Mouse (Mus musculus) brain, embryonic 18.5 days (tissue): Measurements from ENCODE around the gene Esr1.

Experiments
- DNase-seq: peaks from one replicate; pipeline ENCODE4 v3.0.0-alpha.2; 2012; ENCODE audit warnings: low read depth, low spot score

The Esr1 gene

GRCm38 (mm10) chr10:4976557-4976956 is 365.2 kb downstream of the Esr1 start:
- no peak for DNase-seq

- DNase-seq = no peak
Observed at GRCm38 (mm10) chr10:4977374-4977773, 366.0 kb downstream of the Esr1 start.

- no peak for DNase-seq
Observed at GRCm38 (mm10) chr10:4983919-4984318, 372.5 kb downstream of the Esr1 start.

- DNase-seq = no peak
Observed at GRCm38 (mm10) chr10:4993802-4994201, 382.4 kb downstream of the Esr1 start.

GRCm38 (mm10) chr10:4996592-4996991 is 385.2 kb downstream of the Esr1 start:
- no peak for DNase-seq

- DNase-seq = no peak
Observed at GRCm38 (mm10) chr10:5008795-5009366, 397.5 kb downstream of the Esr1 start.

- DNase-seq = no peak
Observed at GRCm38 (mm10) chr10:5012004-5012403, 400.6 kb downstream of the Esr1 start.

GRCm38 (mm10) chr10:5014976-5015375 is 403.6 kb downstream of the Esr1 start:
- DNase-seq = no peak

- DNase-seq = no peak
Observed at GRCm38 (mm10) chr10:5017148-5017547, 405.8 kb downstream of the Esr1 start.

- no peak for DNase-seq
Observed at GRCm38 (mm10) chr10:5025906-5026305, 414.5 kb downstream of the Esr1 start.

- DNase-seq = no peak
Observed at GRCm38 (mm10) chr10:5027208-5027607, 415.8 kb downstream of the Esr1 start.

GRCm38 (mm10) chr10:5028301-5028700 is 416.9 kb downstream of the Esr1 start:
- no peak for DNase-seq

- no peak for DNase-seq
Observed at GRCm38 (mm10) chr10:5029161-5029560, 417.8 kb downstream of the Esr1 start.

- DNase-seq = no peak
Observed at GRCm38 (mm10) chr10:5029883-5030282, 418.5 kb downstream of the Esr1 start.

GRCm38 (mm10) chr10:5032192-5033048 is 421.0 kb downstream of the Esr1 start:
- no peak for DNase-seq

- no peak for DNase-seq
Observed at GRCm38 (mm10) chr10:5041254-5041653, 429.9 kb downstream of the Esr1 start.

- DNase-seq = no peak
Observed at GRCm38 (mm10) chr10:5044481-5044880, 433.1 kb downstream of the Esr1 start.

GRCm38 (mm10) chr10:5045213-5045612 is 433.8 kb downstream of the Esr1 start:
- no peak for DNase-seq

- no peak for DNase-seq
Observed at GRCm38 (mm10) chr10:5045671-5046070, 434.3 kb downstream of the Esr1 start.
